Mouse (Mus musculus): ENCODE measurements around the gene Ankrd13a. TPM values are rescaled to one million over a fixed set of nuclear protein-coding genes. Genes with fewer than 3 reads are reported as not detected.
A peak's percentile ranks its signal among the peaks of the same experiment; 100 is the strongest.

The Ankrd13a gene
- polyA plus RNA-seq, 1 experiment from 2014 or later, result 11.9 TPM

DNA sequence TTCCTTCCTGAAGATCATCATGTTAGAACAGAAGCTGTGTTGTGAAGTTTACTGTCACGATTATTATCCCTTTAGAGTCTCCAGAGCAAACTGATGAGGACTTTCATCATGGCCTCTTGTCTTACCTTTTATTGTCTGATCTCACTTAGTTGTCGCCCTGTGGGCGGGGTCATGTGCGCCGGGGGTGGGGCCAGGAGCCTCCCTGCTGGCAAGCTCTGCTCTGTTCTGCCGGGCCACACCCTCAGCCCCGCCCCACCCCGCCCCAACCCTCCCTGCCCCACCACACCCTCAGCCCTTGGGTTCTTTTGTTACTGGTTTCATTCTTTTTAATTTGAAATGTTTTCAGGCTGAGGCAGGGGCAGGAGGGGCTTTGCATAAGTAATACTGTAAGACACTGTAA is 26.6 kb downstream of the Ankrd13a start:
- H3K4me2 ChIP-seq (ENCODE audit: low read length), result no peak overlapping the region
- H3K9ac ChIP-seq (ENCODE audit: low read depth, low read length), result no peak overlapping the region
- WGBS, result 20% methylated on average over 8 of the region's 8 CpGs
- no peaks in the 10 kb centered on the region for H3K27me3 ChIP-seq (replicated peaks; ENCODE audit: control insufficient read depth, insufficient read depth, low read length)
- H3K4me3 ChIP-seq (ENCODE audit: low read length), result no peak overlapping the region
- H3K27ac ChIP-seq (ENCODE audit: low read depth, low read length), result no peak overlapping the region
- ATAC-seq, result no peak
- no peaks in the 10 kb centered on the region for H3K9me3 ChIP-seq (ENCODE audit: control insufficient read depth, low read length)
- H3K36me3 ChIP-seq (ENCODE audit: control insufficient read depth, insufficient read depth, low read length), result peaks cover 57% of the 10 kb centered on the region
- H3K4me1 ChIP-seq (ENCODE audit: control insufficient read depth, insufficient read depth, low read depth, low read length), result peaks cover 6% of the 10 kb centered on the region

DNA sequence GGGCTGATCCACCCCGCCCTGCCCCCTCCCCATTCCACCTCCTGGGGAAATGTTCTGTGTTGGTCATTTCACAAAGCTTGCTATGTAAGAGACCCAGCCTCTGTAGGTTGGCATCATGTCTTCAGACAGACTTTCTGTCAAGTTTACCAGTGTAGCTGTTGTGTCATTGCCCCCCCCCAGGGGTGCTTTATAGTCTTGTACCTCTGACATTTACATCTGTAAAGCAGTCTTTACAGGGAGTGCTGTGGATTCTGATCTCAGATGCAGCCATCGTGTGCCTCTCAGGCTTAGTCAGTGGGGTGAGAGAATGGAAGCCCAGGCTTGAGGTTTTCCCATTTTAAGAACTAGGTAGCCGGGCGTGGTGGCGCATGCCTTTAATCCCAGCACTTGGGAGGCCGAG is 27.4 kb downstream of the Ankrd13a start:
- no peaks in the 10 kb centered on the region for H3K9me3 ChIP-seq (ENCODE audit: control insufficient read depth, low read length)
- H3K36me3 ChIP-seq (ENCODE audit: control insufficient read depth, insufficient read depth, low read length), result peaks cover 64% of the 10 kb centered on the region
- no peaks in the 10 kb centered on the region for H3K27me3 ChIP-seq (replicated peaks; ENCODE audit: control insufficient read depth, insufficient read depth, low read length)
- no peak overlapping the region for H3K4me2 ChIP-seq (ENCODE audit: low read length)
- no peak overlapping the region for H3K4me3 ChIP-seq (ENCODE audit: low read length)
- H3K4me1 ChIP-seq (ENCODE audit: control insufficient read depth, insufficient read depth, low read depth, low read length), result no peaks in the 10 kb centered on the region
- no peak for ATAC-seq
- WGBS, result 78% methylated on average over 6 of the region's 6 CpGs
- no peak overlapping the region for H3K27ac ChIP-seq (ENCODE audit: low read depth, low read length)
- H3K9ac ChIP-seq (ENCODE audit: low read depth, low read length), result no peak overlapping the region

DNA sequence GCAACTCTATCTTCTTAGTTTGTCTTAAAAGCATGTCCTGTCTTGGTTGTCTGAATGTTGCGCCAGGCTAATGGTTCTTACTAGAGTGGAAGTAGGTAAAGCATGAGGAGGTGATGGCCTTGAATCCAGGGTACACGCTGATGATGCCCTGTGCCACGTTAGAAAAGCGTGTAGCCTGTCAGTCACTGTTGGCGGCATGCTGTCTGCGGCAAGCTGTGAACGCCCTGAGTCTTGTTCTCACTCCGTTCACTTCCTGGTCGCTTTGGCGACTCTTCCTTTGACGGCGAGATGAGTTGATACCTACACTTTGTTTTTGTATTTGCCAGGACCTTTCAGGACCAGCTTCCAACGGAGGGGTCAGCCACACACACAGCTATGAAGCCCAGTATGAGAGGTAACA is 28.8 kb downstream of the Ankrd13a start:
- no peak for ATAC-seq
- Histone ChIP-seq H3K27ac (ENCODE audit: low read depth, low read length) (no peak overlapping the region), H3K4me2 (ENCODE audit: low read length) (no peak overlapping the region), H3K36me3 (ENCODE audit: control insufficient read depth, insufficient read depth, low read length) (peaks cover 65% of the 10 kb centered on the region), H3K4me1 (ENCODE audit: control insufficient read depth, insufficient read depth, low read depth, low read length) (no peaks in the 10 kb centered on the region; the same call in 1 of the 2 replicates), H3K9me3 (ENCODE audit: control insufficient read depth, low read length) (no peaks in the 10 kb centered on the region), H3K27me3 (replicated peaks; ENCODE audit: control insufficient read depth, insufficient read depth, low read length) (no peaks in the 10 kb centered on the region), H3K4me3 (ENCODE audit: low read length) (no peak overlapping the region), H3K9ac (ENCODE audit: low read depth, low read length) (no peak overlapping the region)
- WGBS, result 92% methylated on average over 13 of the region's 13 CpGs

DNA sequence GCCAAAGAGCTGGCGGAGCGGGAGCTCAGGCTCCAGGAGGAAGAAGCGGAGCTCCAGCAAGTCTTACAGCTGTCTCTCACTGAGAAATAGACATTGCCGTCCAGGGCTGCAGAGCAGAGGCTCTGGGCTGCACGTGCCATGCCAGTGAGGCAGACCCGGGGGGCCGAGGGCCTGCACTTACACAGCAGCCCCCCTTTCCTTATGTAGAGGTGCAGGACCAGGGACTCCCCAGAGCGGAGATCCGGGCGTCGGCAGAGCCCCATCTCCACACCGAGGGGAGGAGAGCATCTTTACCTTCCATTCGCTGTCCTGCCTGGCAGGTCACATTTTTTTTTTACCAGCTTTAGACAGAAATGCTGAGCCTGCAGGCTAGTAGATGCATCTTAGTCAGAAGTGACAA is 29.9 kb downstream of the Ankrd13a start:
- peaks cover 1% of the 10 kb centered on the region; the same call in 1 of the 2 replicates for H3K4me1 ChIP-seq (ENCODE audit: control insufficient read depth, insufficient read depth, low read depth, low read length)
- H3K4me2 ChIP-seq (ENCODE audit: low read length), result no peak overlapping the region
- H3K9me3 ChIP-seq (ENCODE audit: control insufficient read depth, low read length), result no peaks in the 10 kb centered on the region
- no peak overlapping the region for H3K4me3 ChIP-seq (ENCODE audit: low read length)
- WGBS, result 74% methylated on average over 13 of the region's 13 CpGs
- ATAC-seq, result no peak
- no peak overlapping the region for H3K9ac ChIP-seq (ENCODE audit: low read depth, low read length)
- H3K27ac ChIP-seq (ENCODE audit: low read depth, low read length), result no peak overlapping the region
- peaks cover 62% of the 10 kb centered on the region for H3K36me3 ChIP-seq (ENCODE audit: control insufficient read depth, insufficient read depth, low read length)
- H3K27me3 ChIP-seq (replicated peaks; ENCODE audit: control insufficient read depth, insufficient read depth, low read length), result no peaks in the 10 kb centered on the region

DNA sequence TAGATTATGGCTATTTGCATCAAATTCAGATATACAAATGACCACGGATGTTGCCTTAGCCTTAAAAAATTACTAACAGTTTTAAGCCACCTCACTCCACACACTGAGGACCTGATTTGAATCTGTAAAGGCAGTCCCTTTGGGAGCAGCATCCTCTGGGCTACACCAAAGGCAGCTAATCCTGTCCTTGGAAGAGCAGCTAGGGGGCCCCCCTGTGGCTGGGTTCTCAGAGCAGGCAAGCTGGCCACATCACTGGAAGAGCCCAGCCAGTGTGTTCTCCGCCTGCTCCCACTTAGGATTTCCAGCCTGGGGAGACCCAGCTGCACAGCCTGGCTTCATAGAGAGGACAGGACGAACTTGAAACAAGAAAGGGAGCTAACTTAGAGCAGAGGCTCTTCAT is 30.5 kb downstream of the Ankrd13a start:
- no peak overlapping the region for H3K4me3 ChIP-seq (ENCODE audit: low read length)
- H3K27me3 ChIP-seq (replicated peaks; ENCODE audit: control insufficient read depth, insufficient read depth, low read length), result no peaks in the 10 kb centered on the region
- no peak overlapping the region for H3K4me2 ChIP-seq (ENCODE audit: low read length)
- H3K27ac ChIP-seq (ENCODE audit: low read depth, low read length), result no peak overlapping the region
- WGBS, result 21% methylated on average over 3 of the region's 3 CpGs
- H3K4me1 ChIP-seq (ENCODE audit: control insufficient read depth, insufficient read depth, low read depth, low read length), result peaks cover 5% of the 10 kb centered on the region; the same call in 1 of the 2 replicates
- H3K36me3 ChIP-seq (ENCODE audit: control insufficient read depth, insufficient read depth, low read length), result peaks cover 55% of the 10 kb centered on the region
- ATAC-seq, result no peak
- H3K9me3 ChIP-seq (ENCODE audit: control insufficient read depth, low read length), result no peaks in the 10 kb centered on the region
- H3K9ac ChIP-seq (ENCODE audit: low read depth, low read length), result no peak overlapping the region

DNA sequence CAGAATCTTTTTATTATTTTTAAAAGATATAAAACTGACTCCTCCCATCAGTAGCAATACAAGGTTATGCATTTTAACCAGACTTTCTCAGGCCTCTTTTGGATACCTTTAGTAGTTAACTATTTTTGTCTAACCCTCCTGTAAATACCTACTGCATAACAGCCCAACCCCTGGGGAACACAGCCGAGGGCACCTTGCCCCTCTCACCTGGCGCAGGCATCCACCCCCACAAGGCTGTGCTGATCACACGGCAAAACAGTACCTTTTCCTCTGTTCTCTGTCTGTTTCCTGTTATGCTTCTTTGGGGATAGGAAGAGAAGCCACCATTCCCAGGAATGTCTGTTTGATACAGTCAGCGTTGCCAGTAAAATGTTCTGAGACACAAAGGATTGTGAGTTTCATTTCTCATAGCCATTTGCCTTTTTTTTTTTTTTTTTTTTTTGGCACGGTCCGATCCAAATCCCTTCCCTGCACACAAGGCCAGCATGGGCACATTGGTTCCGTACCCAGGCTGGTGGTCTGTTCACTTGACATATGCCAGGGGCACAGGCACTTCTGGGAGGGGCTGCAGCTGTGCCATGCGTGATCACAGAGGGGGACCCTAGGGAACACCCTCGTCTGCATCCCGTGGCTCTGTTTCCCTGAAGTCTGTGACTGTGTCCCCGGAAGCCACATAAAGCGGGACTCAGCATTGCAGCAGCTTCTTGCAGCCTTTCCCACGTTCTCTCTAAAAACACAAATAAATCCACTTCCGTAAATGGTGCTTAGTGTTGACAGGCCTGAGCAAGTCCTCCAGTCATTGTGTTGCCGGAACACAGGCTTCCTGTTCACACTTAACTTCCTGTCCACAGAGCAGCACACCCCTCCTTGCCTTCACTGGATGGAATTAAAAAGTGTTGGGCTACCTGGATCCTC is 31.2 kb downstream of the Ankrd13a start:
- Histone ChIP-seq H3K4me2 (ENCODE audit: low read length) (no peak overlapping the region; the same call in 1 of the 2 replicates), H3K27ac (ENCODE audit: low read depth, low read length) (peak overlapping the region; percentile 62; the same call in 1 of the 2 replicates), H3K36me3 (ENCODE audit: control insufficient read depth, insufficient read depth, low read length) (peaks cover 49% of the 10 kb centered on the region), H3K4me3 (ENCODE audit: low read length) (no peak overlapping the region), H3K9ac (ENCODE audit: low read depth, low read length) (no peak overlapping the region), H3K9me3 (ENCODE audit: control insufficient read depth, low read length) (no peaks in the 10 kb centered on the region), H3K4me1 (ENCODE audit: control insufficient read depth, insufficient read depth, low read depth, low read length) (peaks cover 5% of the 10 kb centered on the region; the same call in 1 of the 2 replicates), H3K27me3 (replicated peaks; ENCODE audit: control insufficient read depth, insufficient read depth, low read length) (no peaks in the 10 kb centered on the region)
- WGBS, result 67% methylated on average over 15 of the region's 15 CpGs
- no peak for ATAC-seq

DNA sequence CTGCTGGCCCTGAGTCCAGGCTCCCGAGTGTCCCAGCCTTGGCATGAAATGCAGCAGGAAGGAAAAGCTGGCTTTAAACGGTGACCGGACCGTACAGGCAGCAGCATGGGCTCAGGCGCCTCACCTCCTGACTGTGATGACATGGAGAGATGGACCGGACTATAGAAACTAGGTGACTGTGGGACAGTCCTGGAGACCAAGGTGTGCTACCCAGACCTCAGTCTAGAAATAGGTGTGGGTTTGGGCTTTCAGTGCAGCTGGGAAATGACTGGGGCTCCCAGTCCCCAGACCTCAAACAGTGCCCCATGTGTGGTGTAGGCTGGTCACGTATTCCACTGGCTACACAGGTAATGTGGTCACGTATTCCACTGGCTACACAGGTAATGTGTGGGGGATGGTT is 32.2 kb downstream of the Ankrd13a start:
- 86% methylated on average over 8 of the region's 8 CpGs for WGBS
- Histone ChIP-seq H3K9ac (ENCODE audit: low read depth, low read length) (no peak overlapping the region), H3K9me3 (ENCODE audit: control insufficient read depth, low read length) (no peaks in the 10 kb centered on the region), H3K4me3 (ENCODE audit: low read length) (no peak overlapping the region), H3K27ac (ENCODE audit: low read depth, low read length) (peak overlapping the region; percentile 62; the same call in 1 of the 2 replicates), H3K4me1 (ENCODE audit: control insufficient read depth, insufficient read depth, low read depth, low read length) (peaks cover 5% of the 10 kb centered on the region; the same call in 1 of the 2 replicates), H3K27me3 (replicated peaks; ENCODE audit: control insufficient read depth, insufficient read depth, low read length) (no peaks in the 10 kb centered on the region), H3K36me3 (ENCODE audit: control insufficient read depth, insufficient read depth, low read length) (peaks cover 43% of the 10 kb centered on the region), H3K4me2 (ENCODE audit: low read length) (no peak overlapping the region)
- ATAC-seq, result no peak

DNA sequence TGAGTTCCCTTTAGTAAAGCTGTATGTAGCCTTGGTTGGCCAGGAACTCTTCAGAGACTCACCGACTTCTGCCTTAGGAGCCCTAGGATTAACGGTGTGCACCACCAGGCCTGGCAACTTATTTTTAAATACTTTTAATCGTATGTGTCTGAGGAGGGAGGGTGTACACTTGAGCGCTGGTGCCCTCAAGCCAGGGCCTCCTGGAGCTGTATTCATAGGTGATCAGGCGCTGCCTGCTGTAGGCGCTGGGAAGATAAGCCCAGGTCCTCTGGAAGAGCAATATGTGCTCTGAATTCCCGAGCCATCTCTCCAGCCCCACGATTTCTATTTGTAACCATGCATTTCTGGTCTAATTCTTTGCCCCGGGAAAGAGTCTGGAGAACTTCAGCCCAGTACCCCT is 32.6 kb downstream of the Ankrd13a start:
- no peaks in the 10 kb centered on the region for H3K9me3 ChIP-seq (ENCODE audit: control insufficient read depth, low read length)
- peaks cover 40% of the 10 kb centered on the region for H3K36me3 ChIP-seq (ENCODE audit: control insufficient read depth, insufficient read depth, low read length)
- H3K4me2 ChIP-seq (ENCODE audit: low read length), result no peak overlapping the region
- H3K9ac ChIP-seq (ENCODE audit: low read depth, low read length), result no peak overlapping the region
- ATAC-seq, result no peak
- 41% methylated on average over 9 of the region's 9 CpGs for WGBS
- H3K27me3 ChIP-seq (replicated peaks; ENCODE audit: control insufficient read depth, insufficient read depth, low read length), result no peaks in the 10 kb centered on the region
- H3K27ac ChIP-seq (ENCODE audit: low read depth, low read length), result peak overlapping the region; percentile 62; the same call in 1 of the 2 replicates
- no peak overlapping the region for H3K4me3 ChIP-seq (ENCODE audit: low read length)
- peaks cover 7% of the 10 kb centered on the region; the same call in 1 of the 2 replicates for H3K4me1 ChIP-seq (ENCODE audit: control insufficient read depth, insufficient read depth, low read depth, low read length)

DNA sequence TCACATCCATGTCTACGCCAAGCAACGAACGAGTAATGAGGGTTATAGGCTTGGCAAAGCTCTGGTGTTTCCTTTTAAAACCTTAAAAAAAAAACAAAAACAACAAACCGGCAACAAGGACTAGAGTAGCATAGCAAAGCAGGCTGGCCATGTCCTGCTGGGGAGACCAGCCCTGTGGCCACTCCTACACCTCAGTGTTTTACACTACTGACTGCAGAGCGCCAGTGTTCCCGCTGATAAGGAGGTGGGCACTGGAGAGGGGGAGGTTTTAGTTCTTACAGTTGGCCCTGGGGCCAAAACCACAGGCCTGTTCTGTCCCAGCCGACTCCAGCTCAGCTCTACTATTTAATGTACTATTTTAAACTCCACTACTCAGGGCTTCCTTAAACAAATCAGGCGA is 33.0 kb downstream of the Ankrd13a start:
- peaks cover 11% of the 10 kb centered on the region for H3K4me1 ChIP-seq (ENCODE audit: control insufficient read depth, insufficient read depth, low read depth, low read length)
- WGBS, result 25% methylated on average over 8 of the region's 8 CpGs

More for the DNA sequence above, 33.0 kb downstream of the Ankrd13a start:
- Histone ChIP-seq H3K27me3 (replicated peaks; ENCODE audit: control insufficient read depth, insufficient read depth, low read length) (no peaks in the 10 kb centered on the region), H3K4me2 (ENCODE audit: low read length) (no peak overlapping the region), H3K9me3 (ENCODE audit: control insufficient read depth, low read length) (no peaks in the 10 kb centered on the region), H3K4me3 (ENCODE audit: low read length) (no peak overlapping the region), H3K9ac (ENCODE audit: low read depth, low read length) (no peak overlapping the region), H3K36me3 (ENCODE audit: control insufficient read depth, insufficient read depth, low read length) (peaks cover 37% of the 10 kb centered on the region), H3K27ac (ENCODE audit: low read depth, low read length) (peak overlapping the region; percentile 62)
- ATAC-seq, result no peak

Data from hindbrain, embryonic 16.5 days (tissue).